Mouse (Mus musculus) kidney, postnatal 14 days (tissue): ENCODE measurements around the gene Tmem115.

Experiments used
- DNase-seq: peaks from one replicate; pipeline ENCODE4 v3.0.0; 2022; ENCODE audit warnings: mixed read lengths

The Tmem115 gene

GRCm38 (mm10) chr9:107533791-107534407, at the start of gene Tmem115:
TSS of gene Tmem115 (plus strand) at chr9:107533945.
- peak; percentile 97 for DNase-seq

- no peak for DNase-seq
These were observed 49.4 kb upstream of the Tmem115 start for GRCm38 (mm10) chr9:107484302-107484701.

GRCm38 (mm10) chr9:107484766-107485165, 49.0 kb upstream of the Tmem115 start:
- no peak for DNase-seq

GRCm38 (mm10) chr9:107486086-107486485, 47.7 kb upstream of the Tmem115 start:
- no peak for DNase-seq

GRCm38 (mm10) chr9:107486507-107487225, 47.1 kb upstream of the Tmem115 start:
- DNase-seq = peak; percentile 79

GRCm38 (mm10) chr9:107490146-107490545, 43.6 kb upstream of the Tmem115 start:
- no peak for DNase-seq

GRCm38 (mm10) chr9:107490625-107491024, 43.1 kb upstream of the Tmem115 start:
- no peak for DNase-seq

- DNase-seq = no peak
These were observed 40.2 kb upstream of the Tmem115 start for GRCm38 (mm10) chr9:107493511-107493910.

- no peak for DNase-seq
These were observed 39.5 kb upstream of the Tmem115 start for GRCm38 (mm10) chr9:107494238-107494637.

GRCm38 (mm10) chr9:107496359-107496758, 37.4 kb upstream of the Tmem115 start:
- DNase-seq = no peak

GRCm38 (mm10) chr9:107500708-107501286, 32.9 kb upstream of the Tmem115 start:
- DNase-seq = no peak

GRCm38 (mm10) chr9:107502131-107502846, 31.5 kb upstream of the Tmem115 start:
- no peak for DNase-seq

- no peak for DNase-seq
These were observed 28.8 kb upstream of the Tmem115 start for GRCm38 (mm10) chr9:107504662-107505537.

- DNase-seq = no peak
These were observed 25.5 kb upstream of the Tmem115 start for GRCm38 (mm10) chr9:107508266-107508665.

GRCm38 (mm10) chr9:107510384-107511100, 23.2 kb upstream of the Tmem115 start:
- no peak for DNase-seq

GRCm38 (mm10) chr9:107511436-107511835, 22.3 kb upstream of the Tmem115 start:
- DNase-seq = no peak

- no peak for DNase-seq
These were observed 21.4 kb upstream of the Tmem115 start for GRCm38 (mm10) chr9:107512326-107512725.

- DNase-seq = peak; percentile 83
These were observed 19.3 kb upstream of the Tmem115 start for GRCm38 (mm10) chr9:107514303-107514955.

GRCm38 (mm10) chr9:107520331-107520730, 13.4 kb upstream of the Tmem115 start:
- DNase-seq = no peak

- DNase-seq = no peak
These were observed 12.6 kb upstream of the Tmem115 start for GRCm38 (mm10) chr9:107521190-107521589.
